Mouse (Mus musculus) liver, embryonic 11.5 days (tissue): ENCODE results near the gene Ulk2. TPM values are rescaled to one million over a fixed set of nuclear protein-coding genes. Genes with fewer than 3 reads are reported as not detected.

Experiments
- polyA plus RNA-seq: library from polyadenylated mRNA; unstranded; fragments of >200 nt; fragmentation: Nextera tagmentation; extraction: Ambion mirVana; gene quantifications from 2 replicates; pipeline ENCODE4 v1.2.1, GENCODE M21; 2014

Gene Ulk2
- polyA plus RNA-seq, 1 experiment from 2014 or later, result 6.9 TPM

Other genes with a start within 250 kb of the Ulk2 start
- 9.5 and 9.9 TPM in 2 replicates for gene Grap, start 201.8 kb downstream of the Ulk2 start, polyA plus RNA-seq
- 5.0 and 5.5 TPM in 2 replicates for gene Fam83g, start 171.0 kb downstream of the Ulk2 start, polyA plus RNA-seq
- not detected in 2 replicates for gene Slc5a10, start 134.2 kb downstream of the Ulk2 start, polyA plus RNA-seq
- gene Prpsap2, start 93.0 kb downstream of the Ulk2 start, polyA plus RNA-seq, result 15.4 and 15.7 TPM in 2 replicates
- 17.9 and 19.4 TPM in 2 replicates for gene Akap10, start 75.2 kb upstream of the Ulk2 start, polyA plus RNA-seq
- 23.6 and 23.7 TPM in 2 replicates for gene Specc1, start 101.7 kb upstream of the Ulk2 start, polyA plus RNA-seq